8 mouse cellular contexts compared by ENCODE assay signal in genomic region chr12:111878213-111878612, GRCm38 (mm10). TPM values are rescaled to one million over a fixed set of nuclear protein-coding genes. Genes with fewer than 3 reads are reported as not detected.
DNase-seq lines count a peak whose midpoint lies in the region; ATAC-seq and TF ChIP-seq lines count a peak whose summit lies in the region.

No protein-coding gene starts in this region.

- no peaks in the 10 kb centered on the region for H3K4me1 ChIP-seq in ES-E14 (ENCODE audit: control insufficient read depth in 2 of 2, insufficient read depth in 2 of 2, low read length in 2 of 2, poor library complexity in 1 of 2)
- H3K4me1 ChIP-seq in forebrain, embryonic 12.5 days = no peaks in the 10 kb centered on the region
- 0 out of 2 replicates have a peak, but pooled peaks cover 4% of the 10 kb centered on the region for H3K4me1 ChIP-seq in lung, embryonic 15.5 days

- H3K4me2 ChIP-seq in forebrain, embryonic 12.5 days = no peak overlapping the region
- H3K4me2 ChIP-seq in lung, embryonic 15.5 days = no peak overlapping the region

- ATAC-seq in forebrain, embryonic 12.5 days (ENCODE audit: low FRiP score) = peak; percentile 71
- ATAC-seq in lung, embryonic 15.5 days (ENCODE audit: borderline replicate concordance, extremely low read depth, low FRiP score, low TSS enrichment) = peak; percentile 72

- H3K36me3 ChIP-seq in ES-E14 (ENCODE audit: control insufficient read depth, insufficient read depth, low read length, poor library complexity, severe bottlenecking) = no peaks in the 10 kb centered on the region
- no peaks in the 10 kb centered on the region for H3K36me3 ChIP-seq in forebrain, embryonic 12.5 days (replicated peaks)
- H3K36me3 ChIP-seq in lung, embryonic 15.5 days = no peaks in the 10 kb centered on the region

- no peak overlapping the region for H3K9ac ChIP-seq in ES-E14 (ENCODE audit: insufficient read depth, low read depth, low read length, poor library complexity, severe bottlenecking)
- no peak overlapping the region for H3K9ac ChIP-seq in forebrain, embryonic 12.5 days
- H3K9ac ChIP-seq in lung, embryonic 15.5 days = no peak overlapping the region

- H3K27me3 ChIP-seq in forebrain, embryonic 12.5 days = no peaks in the 10 kb centered on the region
- H3K27me3 ChIP-seq in lung, embryonic 15.5 days = no peaks in the 10 kb centered on the region

- no peak overlapping the region for H3K4me3 ChIP-seq in ES-E14 (ENCODE audit: insufficient read depth in 1 of 2, low read depth in 1 of 2, low read length in 2 of 2, poor library complexity in 1 of 2, severe bottlenecking in 1 of 2)
- no peak overlapping the region for H3K4me3 ChIP-seq in forebrain, embryonic 12.5 days (replicated peaks)
- H3K4me3 ChIP-seq in lung, embryonic 15.5 days = no peak overlapping the region

- DNase-seq in ES-E14 (ENCODE audit: low read depth, low spot score) = peak; percentile 79
- DNase-seq in c-Kit-positive CD71-negative TER-119-negative erythroid progenitor cells, embryonic 14.5 days (ENCODE audit: low read depth) = peak; percentile 86
- DNase-seq in heart, postnatal 25 days (ENCODE audit: low spot score) = peak; percentile 40
- peak; percentile 93 for DNase-seq in kidney, postnatal 4 days
- DNase-seq in retina, embryonic 14.5 days (ENCODE audit: low spot score) = peak; percentile 88
- DNase-seq in thymus, postnatal 4 days = peak; percentile 96

- intact Hi-C loops in heart, postnatal 25 days (cut with DNase I) = loop anchor here (2.0 kb wide), 2 partner anchors 31 to 123 kb away; partner anchors contain the start of gene Ppp1r13b

- H3K9me3 ChIP-seq in ES-E14 (ENCODE audit: control insufficient read depth, insufficient read depth, low read depth, low read length) = no peaks in the 10 kb centered on the region
- no peaks in the 10 kb centered on the region for H3K9me3 ChIP-seq in forebrain, embryonic 12.5 days
- no peaks in the 10 kb centered on the region for H3K9me3 ChIP-seq in lung, embryonic 15.5 days

- no peak overlapping the region for H3K27ac ChIP-seq in ES-E14 (ENCODE audit: insufficient read depth, low read depth, low read length, poor library complexity, severe bottlenecking)
- H3K27ac ChIP-seq in forebrain, embryonic 12.5 days = no peak overlapping the region
- H3K27ac ChIP-seq in lung, embryonic 15.5 days = no peak overlapping the region

- 12% methylated on average over 3 of the region's 3 CpGs for WGBS in forebrain, embryonic 12.5 days
- WGBS in lung, embryonic 15.5 days = 14% methylated on average over 3 of the region's 3 CpGs

- in situ Hi-C loops in ES-E14 (cut with MboI; ENCODE audit: low sequenced_read_pairs in 2 of 2, unreplicated experiment in 2 of 2) = no loop called here

TF ChIP-seq in ES-E14, 5 proteins besides CTCF, POLR2A, EP300 and RAD21:
- no peak for TF ChIP-seq HCFC1 (IDR thresholded peaks at IDR 0.05; ENCODE audit: borderline replicate concordance, insufficient read depth, low read length)
- TF ChIP-seq MAFK (IDR thresholded peaks at IDR 0.05; ENCODE audit: insufficient read depth, low read depth, low read length) = no peak
- no peak for TF ChIP-seq CHD2 (IDR thresholded peaks at IDR 0.05; ENCODE audit: low read depth, low read length)
- TF ChIP-seq ZC3H11A (IDR thresholded peaks at IDR 0.05; ENCODE audit: borderline replicate concordance, low read depth, low read length) = peak; percentile 84
- TF ChIP-seq ZNF384 (IDR thresholded peaks at IDR 0.05; ENCODE audit: low read depth, low read length) = peak; percentile 77

RNA-seq across cellular contexts. Expression of gene Ppp1r13b, which starts 29.7 kb away (rescaled TPM):
- total RNA-seq in ES-E14 (2012; rRNA removed) = 4.4 and 4.5 TPM in 2 replicates
- 9.5 and 9.9 TPM in 2 replicates for polyA plus RNA-seq in forebrain, embryonic 12.5 days (2016; fragmentation: Nextera tagmentation; extraction: Ambion mirVana)
- 10 to 100 TPM; 17.4 to 19.1 TPM for total RNA-seq in heart, postnatal 25 days (2021)
- 23.1 and 25.6 TPM in 2 replicates for polyA plus RNA-seq in lung, embryonic 15.5 days (2015; fragmentation: Nextera tagmentation; extraction: Ambion mirVana)

Comparison
In these comparisons a context has a peak if more than half of its experiments do, and no peak if none do; other contexts are left out.
1. DNase-seq: peak in every context shown above with its lines; median percentile 96 in thymus, postnatal 4 days; 93 in kidney, postnatal 4 days; 88 in retina, embryonic 14.5 days; 86 in c-Kit-positive CD71-negative TER-119-negative erythroid progenitor cells, embryonic 14.5 days; 79 in ES-E14; 40 in heart, postnatal 25 days.